Mouse (Mus musculus): ENCODE data around the gene Pzp.
A peak's percentile ranks its signal among the peaks of the same experiment; 100 is the strongest.

Gene Pzp

GRCm38 (mm10) chr6:128479463-128480454 is 46.8 kb downstream of the Pzp start:
- peak; percentile 97 for DNase-seq (ENCODE audit: low read depth, low spot score)

- no peak for DNase-seq (ENCODE audit: low read depth, low spot score)
Measured at GRCm38 (mm10) chr6:128477495-128477894, 49.0 kb downstream of the Pzp start.

- DNase-seq (ENCODE audit: low read depth, low spot score) = no peak
Measured at GRCm38 (mm10) chr6:128474112-128474511, 52.4 kb downstream of the Pzp start.

- peak; percentile 33 for DNase-seq (ENCODE audit: low read depth, low spot score)
Measured at GRCm38 (mm10) chr6:128469451-128469850, 57.1 kb downstream of the Pzp start.

- DNase-seq (ENCODE audit: low read depth, low spot score) = peak; percentile 20
Measured at GRCm38 (mm10) chr6:128467298-128467697, 59.2 kb downstream of the Pzp start.

GRCm38 (mm10) chr6:128466563-128466962 is 60.0 kb downstream of the Pzp start:
- no peak for DNase-seq (ENCODE audit: low read depth, low spot score)

GRCm38 (mm10) chr6:128466043-128466442 is 60.5 kb downstream of the Pzp start:
- no peak for DNase-seq (ENCODE audit: low read depth, low spot score)

GRCm38 (mm10) chr6:128464996-128465395 is 61.5 kb downstream of the Pzp start:
- DNase-seq (ENCODE audit: low read depth, low spot score) = no peak

GRCm38 (mm10) chr6:128461606-128462005 is 64.9 kb downstream of the Pzp start:
- no peak for DNase-seq (ENCODE audit: low read depth, low spot score)

- no peak for DNase-seq (ENCODE audit: low read depth, low spot score)
Measured at GRCm38 (mm10) chr6:128460729-128461503, 65.6 kb downstream of the Pzp start.

- peak; percentile 43 for DNase-seq (ENCODE audit: low read depth, low spot score)
Measured at GRCm38 (mm10) chr6:128460321-128460720, 66.2 kb downstream of the Pzp start.

GRCm38 (mm10) chr6:128457186-128457585 is 69.3 kb downstream of the Pzp start:
- DNase-seq (ENCODE audit: low read depth, low spot score) = no peak

- DNase-seq (ENCODE audit: low read depth, low spot score) = peak; percentile 68
Measured at GRCm38 (mm10) chr6:128455835-128456605, 70.5 kb downstream of the Pzp start.

GRCm38 (mm10) chr6:128447063-128447462 is 79.5 kb downstream of the Pzp start:
- no peak for DNase-seq (ENCODE audit: low read depth, low spot score)

GRCm38 (mm10) chr6:128445761-128446535 is 80.6 kb downstream of the Pzp start:
- DNase-seq (ENCODE audit: low read depth, low spot score) = peak; percentile 87

GRCm38 (mm10) chr6:128440238-128440637 is 86.3 kb downstream of the Pzp start:
- DNase-seq (ENCODE audit: low read depth, low spot score) = peak; percentile 39

GRCm38 (mm10) chr6:128438871-128439341 is 87.6 kb downstream of the Pzp start:
- DNase-seq (ENCODE audit: low read depth, low spot score) = no peak

- DNase-seq (ENCODE audit: low read depth, low spot score) = peak; percentile 96
Measured at GRCm38 (mm10) chr6:128438317-128438870, 88.1 kb downstream of the Pzp start, which contains the start of gene Fkbp4. Gene Fkbp4 (minus strand): TSS chr6:128438677.

- peak; percentile 80 for DNase-seq (ENCODE audit: low read depth, low spot score)
Measured at GRCm38 (mm10) chr6:128437731-128438316, 88.7 kb downstream of the Pzp start.

- no peak for DNase-seq (ENCODE audit: low read depth, low spot score)
Measured at GRCm38 (mm10) chr6:128437288-128437687, 89.2 kb downstream of the Pzp start.
